Mouse (Mus musculus): ENCODE data around the gene Pdcd10. TPM values are rescaled to one million over a fixed set of nuclear protein-coding genes. Genes with fewer than 3 reads are reported as not detected.
A peak's percentile ranks its signal among the peaks of the same experiment; 100 is the strongest.

Gene Pdcd10
- 10 to 100 TPM; 26.9 to 30.0 TPM for total RNA-seq (2021)

DNA sequence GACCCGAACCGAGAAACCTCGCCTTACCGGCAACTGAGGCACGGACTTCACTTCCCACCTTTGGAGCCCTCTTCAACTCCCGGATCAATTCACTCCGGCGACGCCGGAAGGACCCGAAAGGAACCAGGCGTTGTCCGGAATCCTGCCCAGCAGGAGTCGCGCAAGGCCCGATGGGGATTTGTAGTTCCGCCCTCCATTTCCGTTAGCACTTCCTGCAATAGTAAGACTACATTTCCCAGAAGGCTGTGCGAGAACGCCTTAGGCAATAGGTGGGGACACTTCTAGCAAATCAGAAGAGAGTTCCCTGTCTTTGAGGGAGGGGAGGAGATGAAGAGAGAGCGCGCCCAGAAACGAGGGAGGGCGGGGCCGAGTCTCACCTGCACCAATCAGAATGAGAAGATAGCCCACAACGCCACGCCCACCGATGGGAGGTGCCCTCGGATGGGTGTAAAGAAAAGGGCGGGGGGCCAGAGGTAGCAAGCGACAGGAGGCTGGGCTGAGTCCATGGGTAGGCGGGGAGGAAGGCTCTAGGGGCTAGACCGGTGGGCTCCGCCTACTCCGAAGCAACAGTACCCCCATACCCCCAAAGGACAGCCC is at the start of gene Pdcd10:
TSS of gene Pdcd10 (minus strand) at position 162 of the 597 bp plus-strand sequence.
- intact Hi-C loops (cut with DNase I), result no loop called here
- peak; percentile 97 to 98 for DNase-seq

DNA sequence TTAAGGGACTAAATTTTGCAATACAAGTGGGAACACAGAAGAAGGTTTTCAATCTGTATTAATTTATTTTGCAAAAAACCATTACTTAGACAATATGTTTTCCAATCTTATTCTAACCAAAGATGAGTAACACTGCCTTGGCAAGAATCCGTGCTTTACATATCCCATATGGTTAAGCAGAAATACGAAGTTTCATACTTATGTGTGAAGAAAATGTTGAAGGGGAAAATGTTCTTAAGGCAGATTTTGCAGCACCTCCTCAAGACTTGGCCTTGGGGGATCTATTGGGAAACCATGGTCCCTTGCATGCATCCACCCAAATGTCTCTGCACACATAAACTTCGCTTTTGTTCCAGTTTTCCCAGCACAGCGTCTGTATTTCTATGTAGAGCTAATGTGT is 28.2 kb upstream of the Pdcd10 start:
- intact Hi-C loops (cut with DNase I), result no loop called here
- DNase-seq, result no peak

DNA sequence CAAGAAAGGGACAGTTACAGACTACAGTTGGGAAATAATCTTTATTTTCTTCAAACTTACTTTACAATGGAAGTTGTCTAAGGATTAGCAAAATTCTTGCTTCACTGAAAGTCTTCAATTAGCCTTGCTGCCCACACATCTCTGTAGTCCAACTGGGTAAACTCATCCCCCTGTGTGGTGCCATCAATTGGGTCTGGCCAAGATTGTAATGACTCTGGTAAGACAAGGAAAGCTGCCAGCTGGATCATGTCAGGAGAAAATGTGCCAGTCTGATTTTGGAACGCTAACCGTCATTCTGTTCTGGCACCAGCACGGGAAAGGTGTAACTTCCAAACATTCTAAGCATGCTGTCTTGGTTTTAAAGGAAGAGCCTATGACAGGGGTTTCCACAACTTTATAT is 26.6 kb upstream of the Pdcd10 start:
- intact Hi-C loops (cut with DNase I), result no loop called here
- no peak for DNase-seq

DNA sequence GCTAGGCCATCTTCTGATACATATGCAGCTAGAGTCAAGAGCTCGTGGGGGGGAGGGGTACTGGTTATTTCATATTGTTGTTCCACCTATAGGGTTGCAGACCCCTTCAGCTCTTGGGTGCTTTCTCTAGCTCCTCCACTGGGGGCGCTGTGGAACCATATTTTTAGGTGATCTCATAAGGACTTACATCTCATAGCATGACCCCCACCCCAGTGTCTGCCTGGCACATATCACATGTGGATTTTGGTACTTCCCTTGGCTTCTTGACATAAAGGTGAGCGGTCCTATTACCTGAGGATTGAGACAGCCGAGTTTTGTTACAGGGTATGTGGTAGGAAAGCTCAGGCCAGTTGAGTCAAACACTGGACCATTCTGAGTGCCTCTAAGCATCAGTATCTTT is 22.7 kb upstream of the Pdcd10 start:
- intact Hi-C loops (cut with DNase I), result no loop called here
- DNase-seq, result peak in 1 of 2 experiments; percentile 12

DNA sequence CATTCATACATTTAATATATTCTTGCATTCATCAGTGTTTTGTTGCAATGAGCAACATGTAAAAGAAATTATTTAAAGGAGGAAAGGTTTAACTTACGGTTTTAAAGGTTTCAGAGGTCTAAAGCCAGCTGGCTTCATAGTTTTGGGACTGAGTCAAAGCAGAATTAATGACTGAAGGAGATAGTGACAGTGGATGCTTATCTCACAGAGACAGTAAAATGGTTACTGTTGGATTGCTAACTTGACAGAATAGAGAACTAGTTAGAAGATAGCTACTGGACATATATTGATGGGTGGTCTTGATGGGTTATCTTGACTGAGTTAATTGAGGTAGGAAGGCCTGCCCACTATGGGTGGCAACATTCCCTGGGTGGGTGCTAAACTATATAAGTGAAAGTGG is 18.9 kb upstream of the Pdcd10 start:
- DNase-seq, result no peak
- intact Hi-C loops (cut with DNase I), result no loop called here

DNA sequence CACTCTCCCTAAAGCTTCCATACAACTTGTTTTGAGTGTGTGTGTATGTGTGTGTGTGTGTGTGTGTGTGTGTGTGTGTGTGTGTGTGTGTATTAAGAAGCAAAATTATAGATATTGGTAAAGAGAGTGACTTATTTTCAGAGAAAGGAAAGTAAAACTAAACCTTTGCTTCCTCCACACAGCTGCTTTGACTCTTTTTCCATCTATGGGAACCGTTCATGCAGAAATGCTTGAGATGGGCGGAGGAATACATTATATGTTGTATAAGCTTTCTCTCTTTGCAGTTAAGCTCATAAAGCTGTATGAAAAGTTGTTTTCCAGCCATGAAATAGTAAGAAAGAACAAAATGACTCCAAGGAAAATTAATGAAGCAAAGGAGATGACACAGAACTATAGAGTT is 17.4 kb upstream of the Pdcd10 start:
- intact Hi-C loops (cut with DNase I), result no loop called here
- DNase-seq, result no peak

DNA sequence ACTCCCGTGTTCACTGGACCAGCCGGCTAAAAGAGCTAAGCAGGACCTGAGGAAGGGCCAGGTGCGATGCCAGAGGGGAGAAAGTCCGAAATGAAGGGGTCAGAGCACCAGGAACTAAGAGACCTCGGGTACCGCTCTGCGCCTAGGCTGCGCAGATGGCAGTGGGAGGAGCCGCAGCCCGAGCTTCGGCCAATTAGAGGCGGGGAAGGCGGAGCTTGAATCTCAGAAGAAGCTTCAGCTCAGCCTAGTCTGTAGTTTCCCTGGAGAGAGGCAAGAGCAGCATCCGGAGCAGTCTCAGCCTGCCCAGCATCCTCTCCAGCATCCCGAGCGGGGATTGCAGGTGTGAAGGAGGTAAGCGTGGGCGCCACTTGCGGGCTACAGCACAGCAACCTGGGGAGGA is 636 bp upstream of the Pdcd10 start, which contains the start of gene Serpini1:
TSS of gene Serpini1 (plus strand) at position 256 of the 400 bp plus-strand sequence.
- peak; percentile 86 to 91 for DNase-seq
- intact Hi-C loops (cut with DNase I), result no loop called here

DNA sequence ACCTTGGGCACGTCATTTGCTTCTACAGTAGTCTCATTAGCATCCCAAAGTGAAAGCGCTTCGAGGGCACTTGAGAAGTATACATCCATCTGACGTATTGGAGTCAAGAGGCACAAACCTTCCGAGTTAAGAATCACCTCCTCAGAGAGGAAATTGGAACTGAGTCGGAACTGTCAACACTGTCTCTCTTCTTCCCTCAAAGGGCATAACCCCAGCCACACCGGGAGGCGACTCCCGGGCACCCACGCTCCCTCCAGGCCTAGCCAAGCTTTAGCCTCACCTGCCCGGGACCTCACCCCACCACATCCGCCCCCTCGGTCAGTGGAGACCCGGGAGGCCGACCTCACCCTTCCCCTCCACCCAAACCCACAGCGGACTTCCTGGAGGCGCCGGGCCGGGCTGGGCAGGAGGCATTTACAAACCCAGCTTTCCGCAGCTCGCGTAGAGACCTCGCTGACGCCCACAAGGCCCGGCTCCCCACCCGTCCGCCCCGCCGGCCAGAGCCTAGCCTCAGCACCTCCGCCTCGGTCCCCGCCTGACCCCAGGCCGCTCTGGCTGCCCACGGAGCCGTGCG is 448 bp downstream of the Pdcd10 start:
- DNase-seq, result no peak
- intact Hi-C loops (cut with DNase I), result no loop called here

DNA sequence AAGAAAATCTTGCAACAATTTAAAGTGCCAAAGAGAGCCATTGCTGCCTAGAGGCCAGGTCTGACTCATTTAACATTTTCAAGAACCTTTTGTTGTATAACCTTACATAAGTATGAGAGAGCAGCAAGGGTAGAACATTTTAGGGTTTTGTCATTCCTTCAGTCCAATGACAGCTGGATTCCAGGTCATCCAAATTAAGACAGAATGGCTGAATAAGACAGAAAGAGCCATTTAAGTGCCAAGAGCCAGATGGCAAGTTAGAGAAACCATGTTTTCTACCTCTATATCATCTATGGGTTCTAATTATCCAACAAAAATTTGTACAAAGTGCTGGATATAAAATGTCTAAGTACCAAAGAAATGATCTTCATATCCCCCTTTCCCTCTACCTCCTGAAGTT is 5.4 kb downstream of the Pdcd10 start:
- intact Hi-C loops (cut with DNase I), result no loop called here
- DNase-seq, result no peak

DNA sequence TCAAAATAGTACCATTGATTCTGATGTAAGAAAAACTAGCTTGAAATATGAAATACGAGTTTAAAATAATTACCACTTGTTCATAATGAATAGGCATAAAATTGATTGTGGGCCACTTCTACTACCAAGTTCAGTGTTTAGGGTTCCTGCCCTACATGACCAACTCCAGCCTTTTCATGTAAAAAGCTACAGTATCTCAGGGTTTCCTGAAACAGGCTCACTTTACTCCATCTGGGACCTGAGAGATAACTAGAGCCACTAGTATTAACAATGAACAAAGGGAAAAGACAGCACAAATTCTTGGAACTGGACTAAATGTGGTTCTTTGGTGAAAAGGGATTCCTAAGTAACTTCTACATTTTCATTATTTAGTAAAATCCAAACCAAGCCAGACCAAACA is 12.4 kb downstream of the Pdcd10 start:
- DNase-seq, result no peak
- intact Hi-C loops (cut with DNase I), result no loop called here

DNA sequence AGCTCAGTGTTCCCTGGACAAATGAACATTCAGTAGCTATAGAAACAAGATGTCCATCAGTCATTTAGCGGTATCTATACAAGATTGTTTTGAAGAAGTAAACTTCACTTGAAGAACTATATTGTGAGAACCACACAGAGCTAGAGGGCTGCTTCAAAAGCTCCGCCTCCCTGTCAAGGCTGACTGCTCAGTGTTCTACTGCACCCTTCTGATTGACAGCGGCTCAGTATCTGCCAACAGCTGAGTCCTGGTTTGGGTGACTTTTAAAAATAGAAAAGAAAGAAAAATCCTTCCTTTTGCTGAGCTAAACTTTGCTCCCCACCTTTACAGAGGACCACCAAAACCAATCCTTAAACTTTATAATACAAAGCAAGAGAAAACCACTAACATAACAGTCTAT is 13.8 kb downstream of the Pdcd10 start:
- intact Hi-C loops (cut with DNase I), result no loop called here
- peak in 1 of 2 experiments; percentile 20 for DNase-seq

DNA sequence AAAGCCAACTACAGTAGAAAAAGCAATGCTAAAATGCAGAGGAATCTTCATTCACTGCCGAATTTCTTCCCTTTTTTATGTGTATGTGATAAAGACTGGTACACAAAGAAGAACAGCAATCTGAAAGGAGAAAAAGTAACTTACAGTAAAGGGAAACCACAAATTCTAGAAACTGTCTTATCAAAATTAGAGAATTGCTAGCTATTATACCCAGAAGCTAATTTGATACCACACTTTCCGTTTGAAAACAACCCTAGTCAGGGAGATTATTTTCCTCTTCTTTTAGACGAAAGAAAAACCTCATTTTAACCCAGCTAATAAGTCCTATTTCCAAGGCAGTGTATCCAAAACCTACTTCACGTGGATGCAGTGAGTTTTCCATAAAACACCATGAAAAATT is 15.4 kb downstream of the Pdcd10 start:
- intact Hi-C loops (cut with DNase I), result no loop called here
- DNase-seq, result no peak

DNA sequence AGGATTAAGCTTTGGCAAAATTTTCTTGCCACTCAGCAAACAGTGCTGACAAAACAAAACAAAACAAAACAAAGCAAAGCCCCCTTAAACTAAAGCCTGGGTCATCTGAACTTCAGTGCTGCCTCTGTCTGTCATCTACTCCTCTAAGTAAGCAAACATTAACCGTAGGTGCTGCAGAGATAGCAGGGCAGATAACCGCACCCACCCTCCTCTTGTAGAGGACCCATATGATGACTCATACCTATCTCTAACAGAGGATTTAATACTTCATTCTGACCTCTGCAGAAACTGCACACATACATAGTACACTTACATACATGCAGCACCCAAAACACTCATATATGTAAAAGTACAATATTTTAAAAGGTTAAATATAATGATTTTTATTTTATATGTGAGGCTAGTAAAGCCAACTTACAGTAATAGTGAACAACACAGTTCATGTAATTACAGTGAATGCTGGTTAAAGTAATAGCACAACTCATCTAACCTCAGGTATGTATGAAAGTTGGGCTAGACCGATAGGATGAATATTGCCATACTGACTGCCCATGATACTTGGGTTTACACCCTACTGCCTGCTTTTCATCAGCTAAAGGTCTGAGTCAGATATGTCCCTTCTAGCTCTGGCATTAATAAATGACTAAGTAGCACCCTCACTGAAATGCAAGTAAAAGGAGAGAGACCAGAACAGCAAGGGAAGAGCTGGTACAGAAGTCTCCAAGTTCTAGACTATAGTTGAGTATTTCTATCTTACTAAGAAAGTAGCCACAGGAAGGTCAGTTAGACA is 22.4 kb downstream of the Pdcd10 start:
- DNase-seq, result no peak
- intact Hi-C loops (cut with DNase I), result no loop called here

DNA sequence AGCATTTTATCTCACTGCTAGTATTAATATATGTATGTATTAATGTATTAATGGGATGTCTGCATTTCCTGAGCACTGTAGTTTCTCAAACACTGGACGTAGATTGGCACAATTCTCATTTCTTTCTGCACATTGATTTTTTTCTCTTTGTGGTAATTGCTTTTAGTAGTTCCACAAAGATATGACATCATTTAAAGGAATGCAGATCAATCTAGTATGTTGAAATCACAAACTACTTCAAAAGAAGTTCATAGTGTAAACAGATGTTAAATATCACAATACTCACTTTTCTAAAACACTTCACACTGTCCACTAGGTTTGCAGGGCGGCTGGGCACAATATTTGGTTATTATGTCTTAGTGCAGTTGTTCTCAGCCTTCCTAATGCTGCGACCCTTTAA is 25.6 kb downstream of the Pdcd10 start:
- intact Hi-C loops (cut with DNase I), result no loop called here
- DNase-seq, result no peak

DNA sequence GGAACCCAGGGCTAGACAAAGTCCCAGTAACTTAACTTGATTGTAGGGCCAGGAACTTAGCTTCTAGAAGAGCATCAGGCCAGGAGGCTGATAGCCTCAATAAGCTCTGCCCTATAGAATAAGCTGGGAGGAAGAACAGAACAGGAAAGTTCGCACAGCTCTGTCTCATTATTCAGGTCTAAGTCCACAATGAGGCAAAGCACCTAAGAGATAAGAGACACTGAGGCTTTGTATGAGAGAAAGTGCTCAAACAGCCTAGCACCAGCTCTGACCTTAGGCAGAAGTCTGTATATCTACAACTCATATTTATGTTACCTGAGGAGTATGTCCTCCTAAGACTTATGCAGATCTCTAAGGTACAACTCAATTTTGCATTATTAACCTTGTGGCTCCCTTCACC is 34.1 kb downstream of the Pdcd10 start:
- intact Hi-C loops (cut with DNase I), result loop anchor here (5.0 kb wide), 1 partner anchor 195 kb away; no protein-coding TSS in a partner anchor

DNA sequence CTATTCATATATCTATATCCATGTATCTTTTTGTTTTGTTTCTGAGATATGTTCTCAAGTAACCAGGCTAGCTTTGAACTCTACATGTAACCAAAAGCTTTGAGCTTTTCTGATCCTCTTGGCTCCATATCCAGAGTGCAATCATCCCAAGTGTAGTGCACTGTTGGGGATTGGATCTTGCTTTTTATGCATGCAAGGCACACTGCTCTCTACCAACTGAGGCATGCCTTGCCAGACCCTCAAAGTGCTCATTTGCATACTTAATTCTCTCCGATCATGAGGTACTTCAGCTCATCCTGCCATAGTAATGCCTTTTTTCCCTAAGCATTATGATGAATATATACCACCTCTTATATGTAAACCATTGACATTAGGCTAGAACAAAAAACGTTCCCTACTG is 35.3 kb downstream of the Pdcd10 start:
- intact Hi-C loops (cut with DNase I), result loop anchor here (5.0 kb wide), 1 partner anchor 196 kb away; no protein-coding TSS in a partner anchor
- no peak for DNase-seq

More for the DNA sequence above, 34.1 kb downstream of the Pdcd10 start:
- DNase-seq, result no peak

DNA sequence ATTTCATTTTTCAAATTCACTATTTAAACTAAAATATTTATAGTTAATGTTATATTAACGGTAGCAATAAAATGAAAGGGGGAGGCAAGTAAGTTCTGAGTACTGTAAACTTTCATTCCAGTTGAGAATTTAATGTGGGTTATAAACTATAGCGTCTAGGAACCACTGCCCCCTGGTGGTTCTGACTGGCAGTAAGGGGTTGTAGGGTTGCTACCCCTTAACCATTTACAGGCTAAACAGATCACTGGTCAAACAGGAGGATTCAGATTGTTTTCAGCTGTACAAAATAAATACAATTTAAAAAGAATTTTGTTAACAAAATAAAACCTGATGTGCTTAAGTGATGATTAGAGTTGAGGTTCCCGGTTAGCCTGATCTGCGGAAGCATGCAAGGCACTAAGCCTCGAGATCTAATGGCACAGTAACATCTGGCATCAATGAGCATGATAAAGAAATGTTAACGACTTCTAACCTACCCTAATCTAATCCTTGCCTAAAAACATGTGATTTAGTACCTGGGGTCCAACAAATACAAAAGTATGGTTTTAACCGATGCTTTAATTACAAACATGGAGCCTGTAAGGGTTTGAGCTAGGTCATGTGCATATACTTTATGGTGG is 38.9 kb downstream of the Pdcd10 start:
- intact Hi-C loops (cut with DNase I), result loop anchor here (2.0 kb wide), 1 partner anchor 299 kb away; no protein-coding TSS in a partner anchor
- peak; percentile 11 to 49 for DNase-seq

DNA sequence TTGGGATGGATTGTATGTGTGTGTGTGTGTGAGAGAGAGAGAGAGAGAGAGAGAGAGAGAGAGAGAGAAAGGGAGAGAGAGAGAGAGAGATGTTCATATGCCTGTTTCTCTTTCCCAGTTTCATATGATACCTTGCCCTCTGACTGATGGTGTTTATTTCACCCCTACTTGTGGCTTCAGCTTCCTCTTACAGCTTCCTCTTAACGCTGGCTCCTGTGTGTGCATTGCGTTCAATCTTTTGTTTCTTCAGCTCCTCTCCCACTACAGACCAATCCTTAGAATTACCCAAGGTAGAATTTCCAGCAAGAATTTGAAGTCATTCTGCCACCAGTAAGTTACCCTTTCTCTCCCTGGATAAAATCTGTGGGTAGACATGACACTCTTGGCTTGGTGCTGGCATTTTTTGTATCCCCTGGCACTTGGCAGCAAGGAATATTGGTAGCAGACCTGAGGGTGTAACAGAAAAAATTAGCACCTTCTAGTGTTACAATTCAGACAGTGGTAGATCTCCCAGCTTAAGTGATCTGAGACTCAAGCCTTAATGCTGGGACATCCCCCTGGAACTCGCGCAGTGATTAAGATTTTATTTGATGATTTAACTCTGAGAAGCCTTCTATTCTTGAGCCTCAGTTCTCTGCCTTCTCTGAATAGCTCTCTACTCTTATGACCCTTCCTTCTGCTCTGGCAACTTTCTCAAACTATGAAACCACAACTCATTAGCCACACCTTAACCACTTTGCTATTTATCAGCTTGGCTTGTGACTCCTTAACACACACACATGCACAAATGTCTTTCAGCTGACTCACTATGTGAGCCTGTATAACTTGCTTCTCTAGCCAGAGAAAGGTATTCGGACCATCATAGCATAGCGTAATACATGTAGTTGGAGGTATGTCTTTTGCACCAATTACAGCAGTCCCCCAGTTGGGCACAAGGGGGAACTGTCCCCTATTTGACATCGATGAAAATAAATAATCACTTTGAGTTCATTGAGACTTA is 57.4 kb downstream of the Pdcd10 start:
- intact Hi-C loops (cut with DNase I), result no loop called here
- no peak for DNase-seq

DNA sequence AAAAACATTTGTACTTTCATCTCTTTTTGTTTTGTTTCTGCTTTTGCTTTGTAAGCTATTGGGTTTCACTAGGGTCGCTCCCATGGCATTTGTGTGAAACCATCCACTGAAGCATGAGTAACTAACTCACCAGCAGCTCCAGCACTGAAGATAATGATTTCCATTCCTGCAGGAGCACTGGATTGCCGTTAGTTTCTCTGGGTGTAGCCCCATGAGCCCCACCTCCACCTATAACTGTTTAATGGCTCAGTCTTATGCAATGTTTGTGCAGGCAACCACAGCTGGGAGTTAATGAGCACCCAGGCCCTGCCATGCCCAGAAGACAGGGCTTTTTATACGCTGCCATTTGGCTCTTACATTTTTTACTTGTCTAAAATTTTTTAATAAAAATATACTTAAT is 63.7 kb downstream of the Pdcd10 start:
- intact Hi-C loops (cut with DNase I), result no loop called here
- DNase-seq, result no peak

DNA sequence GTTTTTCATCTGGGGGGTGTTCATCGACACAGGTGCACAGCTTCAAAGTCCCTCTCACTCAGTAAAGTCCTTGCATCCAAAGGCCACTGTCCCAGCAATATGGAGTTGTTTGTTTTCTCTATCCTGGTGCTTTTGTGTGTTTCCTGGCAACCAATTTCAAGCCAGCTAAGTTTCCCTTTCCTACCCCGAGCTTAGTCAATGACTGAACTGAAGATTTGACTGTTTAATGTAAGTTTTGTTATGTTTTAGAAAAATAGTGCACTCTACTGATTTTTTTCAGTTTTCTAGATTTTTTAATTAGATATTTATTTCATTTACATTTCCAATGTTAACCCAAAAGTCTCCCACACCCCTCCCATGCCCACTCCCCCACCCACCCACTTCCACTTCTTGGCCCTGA is 74.6 kb downstream of the Pdcd10 start, which contains the start of gene Wdr49:
TSS of gene Wdr49 (minus strand) at position 101 of the 400 bp plus-strand sequence.
- intact Hi-C loops (cut with DNase I), result no loop called here
- no peak for DNase-seq
